Mouse (Mus musculus) limb, embryonic 14.5 days (tissue): ENCODE measurements at regions not wholly inside any gene's neighbourhood (a gene's known extent, or its start where the extent isn't known, plus 50 kb on each side); places are given as distances from the start of the nearest gene placed in this dataset.

ENCODE experiments used
- ATAC-seq: fragments of 200-750 bp; cut with Nextera tagmentation; 2 replicates; pipeline ENCODE4 v1.8.0; 2017; ENCODE audit warnings: low read depth, moderate number of reproducible peaks, moderate TSS enrichment; ENCODE audit not compliant: low FRiP score
- DNase-seq: peaks from one replicate; pipeline ENCODE4 v3.0.0-alpha.2; 2015; ENCODE audit warnings: low spot score
- H3K27ac ChIP-seq: fragments of 300-500 bp; sonication (generic); replicated peaks from 2 replicates; pipeline ENCODE4 v1.5.1; 2014; ENCODE audit warnings: low read depth, mild to moderate bottlenecking, low read length, moderate library complexity, mixed read lengths
- H3K27me3 ChIP-seq: fragments of 300-500 bp; sonication (generic); 2 replicates; pipeline ENCODE4 v1.6.1; 2014; ENCODE audit warnings: low read length, mixed read lengths; ENCODE audit not compliant: control insufficient read depth, insufficient read depth
- H3K36me3 ChIP-seq: fragments of 300-500 bp; sonication (generic); 2 replicates; pipeline ENCODE4 v1.6.1; 2014; ENCODE audit warnings: mild to moderate bottlenecking, low read length, moderate library complexity, mixed read lengths; ENCODE audit not compliant: control insufficient read depth, insufficient read depth
- H3K4me1 ChIP-seq: fragments of 300-500 bp; sonication (generic); 2 replicates; pipeline ENCODE4 v1.6.1; 2014; ENCODE audit warnings: antibody characterized with exemption, low read length, mixed read lengths; ENCODE audit not compliant: control insufficient read depth, insufficient read depth
- H3K4me2 ChIP-seq: fragments of 300-500 bp; sonication (generic); replicated peaks from 2 replicates; pipeline ENCODE4 v1.6.1; 2014; ENCODE audit warnings: low read depth, mild to moderate bottlenecking, low read length, moderate library complexity; ENCODE audit not compliant: severe bottlenecking
- H3K4me3 ChIP-seq: fragments of 300-500 bp; sonication (generic); replicated peaks from 2 replicates; pipeline ENCODE4 v1.5.1; 2014; ENCODE audit warnings: low read length
- H3K9ac ChIP-seq: fragments of 300-500 bp; sonication (generic); 2 replicates; pipeline ENCODE4 v1.6.1; 2014; ENCODE audit warnings: mild to moderate bottlenecking, low read depth, low read length, moderate library complexity; ENCODE audit not compliant: severe bottlenecking
- H3K9me3 ChIP-seq: fragments of 300-500 bp; sonication (generic); 2 replicates; pipeline ENCODE4 v1.6.1; 2016; ENCODE audit warnings: low read length; ENCODE audit not compliant: control insufficient read depth
- POLR2A ChIP-seq: fragments of 200-500 bp; IDR thresholded peaks from 2 replicates; pipeline ENCODE4 v1.8.0; 2012; ENCODE audit warnings: inconsistent platforms, mild to moderate bottlenecking, moderate library complexity, borderline replicate concordance; ENCODE audit not compliant: insufficient read depth, insufficient read length; ENCODE audit errors: extremely low read depth
- WGBS: fragments of 180-500 bp; shearing (Covaris S2); extraction: QIAGEN DNeasy Blood & Tissue Kit; methylation state at CpG from one replicate; pipeline ENCODE4 v1.1.7; 2014; 5-methylcytosine and 5-hydroxymethylcytosine counted together

GRCm38 (mm10) chr7:74975986-74976385 lies 333.1 kb downstream of the Sv2b start:
- ATAC-seq (no peak), DNase-seq (no peak)
- no peak overlapping the region for H3K9ac ChIP-seq
- H3K27me3 ChIP-seq, result no peaks in the 10 kb centered on the region
- TF ChIP-seq POLR2A, result no peak
- H3K4me1 ChIP-seq, result no peaks in the 10 kb centered on the region
- no peaks in the 10 kb centered on the region for H3K36me3 ChIP-seq
- no peak overlapping the region for H3K4me2 ChIP-seq
- H3K9me3 ChIP-seq, result no peaks in the 10 kb centered on the region
- H3K4me3 ChIP-seq, result no peak overlapping the region
- no peak overlapping the region for H3K27ac ChIP-seq

- DNase-seq, result no peak
Measured at GRCm38 (mm10) chr7:74974448-74974847, 334.6 kb downstream of the Sv2b start.

GRCm38 (mm10) chr7:74944421-74945098 lies 364.5 kb downstream of the Sv2b start:
- no peak for TF ChIP-seq POLR2A
- H3K9ac ChIP-seq, result no peak overlapping the region
- no peaks in the 10 kb centered on the region for H3K9me3 ChIP-seq
- DNase-seq (peak; percentile 9), ATAC-seq (no peak)
- no peak overlapping the region for H3K27ac ChIP-seq
- WGBS, result 58% methylated on average over 5 of the region's 5 CpGs
- no peak overlapping the region for H3K4me2 ChIP-seq
- H3K27me3 ChIP-seq, result no peaks in the 10 kb centered on the region
- no peak overlapping the region for H3K4me3 ChIP-seq
- H3K4me1 ChIP-seq, result no peaks in the 10 kb centered on the region
- no peaks in the 10 kb centered on the region for H3K36me3 ChIP-seq

More at GRCm38 (mm10) chr7:74974448-74974847, 334.6 kb downstream of the Sv2b start:
- ATAC-seq, result no peak
- no peak overlapping the region for H3K4me3 ChIP-seq
- no peak overlapping the region for H3K9ac ChIP-seq
- no peak overlapping the region for H3K27ac ChIP-seq
- no peaks in the 10 kb centered on the region for H3K36me3 ChIP-seq
- no peaks in the 10 kb centered on the region for H3K27me3 ChIP-seq
- no peak for TF ChIP-seq POLR2A
- WGBS, result 86% methylated on average over 3 of the region's 3 CpGs
- no peak overlapping the region for H3K4me2 ChIP-seq
- no peaks in the 10 kb centered on the region for H3K4me1 ChIP-seq
- no peaks in the 10 kb centered on the region for H3K9me3 ChIP-seq

GRCm38 (mm10) chr7:74942917-74943316 lies 366.1 kb downstream of the Sv2b start:
- DNase-seq (no peak), ATAC-seq (no peak)
- H3K4me2 ChIP-seq, result no peak overlapping the region
- no peaks in the 10 kb centered on the region for H3K27me3 ChIP-seq
- no peak for TF ChIP-seq POLR2A
- H3K4me3 ChIP-seq, result no peak overlapping the region
- no peak overlapping the region for H3K9ac ChIP-seq
- no peaks in the 10 kb centered on the region for H3K9me3 ChIP-seq
- H3K36me3 ChIP-seq, result no peaks in the 10 kb centered on the region
- WGBS, result 79% methylated on average over 4 of the region's 4 CpGs
- no peaks in the 10 kb centered on the region for H3K4me1 ChIP-seq
- no peak overlapping the region for H3K27ac ChIP-seq

- DNase-seq (peak; percentile 16), ATAC-seq (no peak)
- no peak overlapping the region for H3K4me2 ChIP-seq
- no peak for TF ChIP-seq POLR2A
- no peaks in the 10 kb centered on the region for H3K4me1 ChIP-seq
- H3K27ac ChIP-seq, result no peak overlapping the region
- no peak overlapping the region for H3K4me3 ChIP-seq
- no peaks in the 10 kb centered on the region for H3K27me3 ChIP-seq
- H3K9ac ChIP-seq, result no peak overlapping the region
- WGBS, result 66% methylated on average over 3 of the region's 3 CpGs
- H3K9me3 ChIP-seq, result no peaks in the 10 kb centered on the region
- H3K36me3 ChIP-seq, result no peaks in the 10 kb centered on the region
Measured at GRCm38 (mm10) chr7:74942146-74942545, 366.9 kb downstream of the Sv2b start.
